Mouse (Mus musculus) brain, embryonic 14.5 days (tissue): ENCODE measurements around the gene Fig4. TPM values are rescaled to one million over a fixed set of nuclear protein-coding genes. Genes with fewer than 3 reads are reported as not detected.

Experiments
- DNase-seq: peaks from one replicate; pipeline ENCODE4 v3.0.0-alpha.2; 2011; ENCODE audit warnings: low read depth
- CTCF ChIP-seq: fragments of 200-500 bp; IDR thresholded peaks from 2 replicates; pipeline ENCODE4 v1.5.1; 2012; ENCODE audit warnings: inconsistent platforms, mild to moderate bottlenecking, moderate library complexity, borderline replicate concordance; ENCODE audit not compliant: insufficient read depth, insufficient read length; ENCODE audit errors: extremely low read depth
- POLR2A ChIP-seq: fragments of 200-500 bp; IDR thresholded peaks from 2 replicates; pipeline ENCODE4 v1.6.1; 2012; ENCODE audit warnings: mild to moderate bottlenecking, inconsistent platforms, borderline replicate concordance; ENCODE audit not compliant: poor library complexity, insufficient read depth, insufficient read length, severe bottlenecking; ENCODE audit errors: extremely low read depth
- polyA plus RNA-seq: library from polyadenylated mRNA; depleted of rRNA; stranded (reverse); fragments of >200 nt; gene quantifications from 2 replicates; pipeline ENCODE4 v1.2.3, GENCODE M21; 2012; rRNA removed

The Fig4 gene
- 15.8 and 19.4 TPM in 2 replicates for polyA plus RNA-seq

GRCm38 (mm10) chr10:41302689-41303431 lies at the start of gene Fig4:
Gene Fig4, minus strand, starts transcription at chr10:41303260.
- TF ChIP-seq CTCF (no peak; the same call in 1 of the 2 replicates), POLR2A (peak; percentile 44; the same call in 1 of the 2 replicates)
- DNase-seq, result peak; percentile 96

GRCm38 (mm10) chr10:41341346-41341745 lies 38.3 kb upstream of the Fig4 start:
- no peak for DNase-seq
- TF ChIP-seq POLR2A, result no peak
- TF ChIP-seq CTCF, result no peak

- no peak for DNase-seq
- TF ChIP-seq POLR2A, result no peak
- TF ChIP-seq CTCF, result no peak
Measured at GRCm38 (mm10) chr10:41332533-41333043, 29.5 kb upstream of the Fig4 start.

- peak; percentile 53 for DNase-seq
- no peak for TF ChIP-seq POLR2A
- TF ChIP-seq CTCF, result no peak
Measured at GRCm38 (mm10) chr10:41315866-41316265, 12.8 kb upstream of the Fig4 start.

GRCm38 (mm10) chr10:41308205-41308604 lies 5.1 kb upstream of the Fig4 start:
- no peak for DNase-seq
- TF ChIP-seq CTCF (no peak), POLR2A (no peak)

GRCm38 (mm10) chr10:41304961-41305455 lies 1.9 kb upstream of the Fig4 start:
- TF ChIP-seq POLR2A (no peak), CTCF (no peak)
- no peak for DNase-seq

GRCm38 (mm10) chr10:41303639-41304444 lies 782 bp upstream of the Fig4 start, which contains the start of gene Ak9:
Gene Ak9, plus strand, starts transcription at chr10:41303980.
- TF ChIP-seq CTCF, result peak; percentile 65; the same call in 1 of the 2 replicates
- TF ChIP-seq POLR2A, result no peak
- DNase-seq, result peak; percentile 95

- DNase-seq, result no peak
- TF ChIP-seq POLR2A (no peak), CTCF (no peak)
Measured at GRCm38 (mm10) chr10:41300161-41300560, 2.9 kb downstream of the Fig4 start.

- TF ChIP-seq CTCF, result no peak
- no peak for TF ChIP-seq POLR2A
- DNase-seq, result peak; percentile 78
Measured at GRCm38 (mm10) chr10:41295145-41295544, 7.9 kb downstream of the Fig4 start.

- TF ChIP-seq POLR2A, result no peak
- TF ChIP-seq CTCF, result no peak
- no peak for DNase-seq
Measured at GRCm38 (mm10) chr10:41294734-41295133, 8.3 kb downstream of the Fig4 start.

GRCm38 (mm10) chr10:41293019-41293418 lies 10.0 kb downstream of the Fig4 start:
- DNase-seq, result no peak
- no peak for TF ChIP-seq POLR2A
- no peak for TF ChIP-seq CTCF
